ENCODE assay signal across 21 mouse cellular contexts in the genomic region with DNA sequence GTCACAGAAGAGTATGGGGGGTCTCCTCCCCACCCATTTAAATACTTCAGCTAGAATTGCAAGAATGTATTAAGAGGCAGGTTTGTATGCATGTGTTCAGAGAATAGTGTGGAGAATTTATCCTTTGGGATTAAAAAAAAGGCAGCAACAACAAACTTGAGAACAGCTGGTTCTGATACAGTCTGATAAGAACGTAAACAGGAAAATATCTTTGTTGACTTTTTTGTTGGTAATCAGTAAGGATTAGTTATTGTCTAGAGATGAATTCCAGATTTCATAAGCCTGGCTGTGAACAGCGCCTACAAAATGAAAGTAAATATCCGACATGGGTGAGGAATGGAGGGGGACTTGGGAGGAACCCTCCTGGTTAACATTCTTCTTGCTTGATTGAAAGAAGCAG.
DNase-seq lines count a peak whose midpoint lies in the region; ATAC-seq and TF ChIP-seq lines count a peak whose summit lies in the region.
"Had no signal": no experiment of that assay in that cellular context is flagged by ENCODE, and none has a peak within 500 bp of the region (broad histone marks: within the 10 kb centered on the region; RNA-seq: fewer than 3 reads in every experiment).

No protein-coding gene starts in this region.

- peak overlapping the region; percentile 20 for H3K4me2 ChIP-seq in kidney, embryonic 16.5 days (replicated peaks; ENCODE audit: low read depth, low read length)
- H3K4me2 ChIP-seq in kidney, embryonic 15.5 days: no peak overlapping the region
- H3K4me2 ChIP-seq in embryonic facial prominence, embryonic 15.5 days (replicated peaks): 0 out of 2 replicates have a peak overlapping the region, but pooled peaks have one; percentile 12
- H3K4me2 ChIP-seq: limb, embryonic 15.5 days; midbrain, embryonic 11.5 days; neural tube, embryonic 13.5 days; stomach, embryonic 15.5 days had no signal

- TF ChIP-seq CTCF in heart, adult 2 months (IDR thresholded peaks at IDR 0.05): no peak

- H3K27me3 ChIP-seq in heart, adult 2 months (ENCODE audit: control insufficient read depth, insufficient read depth, low read length): no peaks in the 10 kb centered on the region
- H3K27me3 ChIP-seq in kidney, embryonic 16.5 days (ENCODE audit: insufficient read depth, low read length): no peaks in the 10 kb centered on the region
- no peaks in the 10 kb centered on the region; the same call in 1 of the 2 replicates for H3K27me3 ChIP-seq in kidney, embryonic 15.5 days
- H3K27me3 ChIP-seq in embryonic facial prominence, embryonic 15.5 days: no peaks in the 10 kb centered on the region
- H3K27me3 ChIP-seq: neural tube, embryonic 13.5 days; stomach, embryonic 15.5 days had no signal

- H3K4me3 ChIP-seq in heart, adult 2 months: no peak overlapping the region
- H3K4me3 ChIP-seq in kidney, embryonic 16.5 days (ENCODE audit: low read length): no peak overlapping the region; the same call in 1 of the 2 replicates
- H3K4me3 ChIP-seq in kidney, embryonic 15.5 days (replicated peaks): no peak overlapping the region
- no peak overlapping the region for H3K4me3 ChIP-seq in embryonic facial prominence, embryonic 15.5 days (replicated peaks)
- H3K4me3 ChIP-seq: limb, embryonic 15.5 days; neural tube, embryonic 13.5 days; stomach, embryonic 15.5 days had no signal

- 50% methylated on average over 3 of the region's 3 CpGs for WGBS in heart, adult 2 months
- WGBS in kidney, embryonic 16.5 days: 42% methylated on average over 3 of the region's 3 CpGs
- WGBS in kidney, embryonic 15.5 days: 65% methylated on average over 3 of the region's 3 CpGs
- WGBS in embryonic facial prominence, embryonic 15.5 days: 24% methylated on average over 3 of the region's 3 CpGs

- H3K9ac ChIP-seq in heart, adult 2 months (ENCODE audit: low read depth, low read length): no peak overlapping the region
- no peak overlapping the region for H3K9ac ChIP-seq in kidney, embryonic 16.5 days (replicated peaks; ENCODE audit: low read length)
- no peak overlapping the region for H3K9ac ChIP-seq in kidney, embryonic 15.5 days
- no peak overlapping the region for H3K9ac ChIP-seq in embryonic facial prominence, embryonic 15.5 days
- H3K9ac ChIP-seq: limb, embryonic 15.5 days; liver, postnatal 0 days; neural tube, embryonic 13.5 days; stomach, embryonic 15.5 days had no signal

- H3K36me3 ChIP-seq in heart, adult 2 months (ENCODE audit: control insufficient read depth, insufficient read depth, low read length): no peaks in the 10 kb centered on the region
- H3K36me3 ChIP-seq in kidney, embryonic 16.5 days (ENCODE audit: insufficient read depth, low read length): no peaks in the 10 kb centered on the region
- H3K36me3 ChIP-seq in kidney, embryonic 15.5 days: no peaks in the 10 kb centered on the region
- no peaks in the 10 kb centered on the region for H3K36me3 ChIP-seq in embryonic facial prominence, embryonic 15.5 days
- H3K36me3 ChIP-seq: limb, embryonic 15.5 days; neural tube, embryonic 13.5 days; stomach, embryonic 15.5 days had no signal

- H3K4me1 ChIP-seq in heart, adult 2 months (ENCODE audit: control insufficient read depth, insufficient read depth, low read length): peaks cover 5% of the 10 kb centered on the region
- H3K4me1 ChIP-seq in kidney, embryonic 16.5 days (ENCODE audit: insufficient read depth, low read length): peaks cover 13% of the 10 kb centered on the region; the same call in 1 of the 2 replicates
- peaks cover 24% of the 10 kb centered on the region for H3K4me1 ChIP-seq in kidney, embryonic 15.5 days
- no peaks in the 10 kb centered on the region for H3K4me1 ChIP-seq in embryonic facial prominence, embryonic 15.5 days
- H3K4me1 ChIP-seq: limb, embryonic 15.5 days had no signal

- ATAC-seq in kidney, embryonic 16.5 days (ENCODE audit: low FRiP score, low TSS enrichment): no peak
- no peak for ATAC-seq in kidney, embryonic 15.5 days (replicated peaks; ENCODE audit: low FRiP score)
- ATAC-seq in embryonic facial prominence, embryonic 15.5 days (ENCODE audit: insufficient number of reproducible peaks, low FRiP score, low TSS enrichment, low read depth): no peak
- ATAC-seq: hindbrain, embryonic 16.5 days; liver, postnatal 0 days had no signal

- no peak for DNase-seq in heart, adult 2 months
- DNase-seq in heart, postnatal 14 days: no peak
- DNase-seq in 3T3-L1 (ENCODE audit: low read depth, low spot score): peak; percentile 18
- DNase-seq in Muller cell, postnatal 12 days (ENCODE audit: inconsistent ontology term): no peak
- DNase-seq: adrenal gland, postnatal 36 days; B cell, adult 2 months; cerebellum, adult 9-10 months; gastrocnemius, postnatal 25 days; heart, postnatal 4 days; kidney, adult 18-20 months; liver, postnatal 0 days; spleen, adult 18-20 months; thymus, postnatal 25 days had no signal

- H3K9me3 ChIP-seq in kidney, embryonic 16.5 days (ENCODE audit: low read length): no peaks in the 10 kb centered on the region
- no peaks in the 10 kb centered on the region for H3K9me3 ChIP-seq in kidney, embryonic 15.5 days (replicated peaks)
- H3K9me3 ChIP-seq in embryonic facial prominence, embryonic 15.5 days (replicated peaks): no peaks in the 10 kb centered on the region
- H3K9me3 ChIP-seq: limb, embryonic 15.5 days; neural tube, embryonic 13.5 days; stomach, embryonic 15.5 days had no signal

- H3K27ac ChIP-seq in heart, adult 2 months: peak overlapping the region; percentile 37
- peak overlapping the region; percentile 32; the same call in 1 of the 2 replicates for H3K27ac ChIP-seq in kidney, embryonic 16.5 days (ENCODE audit: low read length)
- H3K27ac ChIP-seq in kidney, embryonic 15.5 days: no peak overlapping the region
- no peak overlapping the region for H3K27ac ChIP-seq in embryonic facial prominence, embryonic 15.5 days (replicated peaks)
- H3K27ac ChIP-seq: limb, embryonic 15.5 days; neural tube, embryonic 13.5 days; stomach, embryonic 15.5 days had no signal

- no peaks in the 10 kb centered on the region for H3K79me2 ChIP-seq in heart, adult 2 months (replicated peaks; ENCODE audit: control insufficient read depth, insufficient read depth, low read length)

- intact Hi-C loops in heart, adult 2 months (cut with DNase I): loop anchor here (5.0 kb wide), 3 partner anchors 68 to 433 kb away; no protein-coding TSS in a partner anchor
- intact Hi-C loops in heart, postnatal 14 days (cut with DNase I): loop anchor here (5.0 kb wide), 2 partner anchors 68 to 433 kb away; no protein-coding TSS in a partner anchor

- no peak for TF ChIP-seq EP300 in heart, adult 2 months (IDR thresholded peaks at IDR 0.05; ENCODE audit: insufficient read depth, low read depth, low read length)

- TF ChIP-seq POLR2A in heart, adult 2 months (IDR thresholded peaks at IDR 0.05; ENCODE audit: insufficient read depth, low read depth, low read length): no peak

Comparison
In these comparisons a context has a peak if more than half of its experiments do, and no peak if none do; other contexts are left out.
1. H3K27ac ChIP-seq: peak in heart, adult 2 months (single experiment) and kidney, embryonic 16.5 days (single experiment); none in kidney, embryonic 15.5 days (single experiment) and embryonic facial prominence, embryonic 15.5 days (single experiment).